Mouse (Mus musculus) left cerebral cortex, postnatal 10 days (tissue): ENCODE data around the gene Tmem30c. TPM values are rescaled to one million over a fixed set of nuclear protein-coding genes. Genes with fewer than 3 reads are reported as not detected.

Experiments
- DNase-seq, 2 experiments: peaks; one replicate each; pipeline ENCODE4 v3.0.0; 2021 to 2022; ENCODE audit warnings: low spot score in 2 of 2, mixed read lengths in 1 of 2; ENCODE audit errors: extremely low spot score in 1 of 2
- intact Hi-C: fragments of 180-260 bp; cut with DNase I; formaldehyde crosslinking; loops from one replicate; pipeline ENCODE4 v1.15.1; 2025
- total RNA-seq, 2 experiments: library from RNA; stranded (reverse); gene quantifications; 2 replicates each; pipeline ENCODE4 v1.2.3; 2021

Gene Tmem30c
- total RNA-seq, 2 experiments from 2014 or later: 0.16 to 0.79 TPM

GRCm38 (mm10) chr16:57302792-57303698 is 10.4 kb upstream of the Tmem30c start:
- intact Hi-C loops: no loop called here

GRCm38 (mm10) chr16:57301512-57302115 is 8.9 kb upstream of the Tmem30c start:
- intact Hi-C loops: no loop called here
- DNase-seq: peak in 1 of 2 experiments; percentile 54

More at GRCm38 (mm10) chr16:57302792-57303698, 10.4 kb upstream of the Tmem30c start:
- no peak for DNase-seq

- no peak for DNase-seq
- intact Hi-C loops: no loop called here
Measured at GRCm38 (mm10) chr16:57295216-57295934, 2.7 kb upstream of the Tmem30c start.

GRCm38 (mm10) chr16:57292296-57292695 is 369 bp downstream of the Tmem30c start:
- intact Hi-C loops: no loop called here
- DNase-seq: no peak

GRCm38 (mm10) chr16:57291696-57292095 is 969 bp downstream of the Tmem30c start:
- intact Hi-C loops: no loop called here
- no peak for DNase-seq

GRCm38 (mm10) chr16:57281417-57281816 is 11.2 kb downstream of the Tmem30c start:
- intact Hi-C loops: no loop called here
- no peak for DNase-seq

GRCm38 (mm10) chr16:57280221-57281217 is 12.1 kb downstream of the Tmem30c start:
- DNase-seq: peak in 1 of 2 experiments; percentile 60
- intact Hi-C loops: no loop called here

- no peak for DNase-seq
- intact Hi-C loops: no loop called here
Measured at GRCm38 (mm10) chr16:57278976-57279626, 13.6 kb downstream of the Tmem30c start.

- intact Hi-C loops: no loop called here
- no peak for DNase-seq
Measured at GRCm38 (mm10) chr16:57269751-57270150, 22.9 kb downstream of the Tmem30c start.

- peak; percentile 48 to 59 for DNase-seq
- intact Hi-C loops: no loop called here
Measured at GRCm38 (mm10) chr16:57268058-57268841, 24.4 kb downstream of the Tmem30c start.

GRCm38 (mm10) chr16:57267068-57267467 is 25.6 kb downstream of the Tmem30c start:
- intact Hi-C loops: no loop called here

GRCm38 (mm10) chr16:57260152-57260551 is 32.5 kb downstream of the Tmem30c start:
- intact Hi-C loops: no loop called here
- DNase-seq: no peak

More at GRCm38 (mm10) chr16:57267068-57267467, 25.6 kb downstream of the Tmem30c start:
- peak in 1 of 2 experiments; percentile 39 for DNase-seq

GRCm38 (mm10) chr16:57259356-57260083 is 33.1 kb downstream of the Tmem30c start:
- no peak for DNase-seq
- intact Hi-C loops: no loop called here

GRCm38 (mm10) chr16:57251589-57252421 is 40.9 kb downstream of the Tmem30c start:
- no peak for DNase-seq
- intact Hi-C loops: no loop called here

GRCm38 (mm10) chr16:57250991-57251390 is 41.7 kb downstream of the Tmem30c start:
- DNase-seq: no peak
- intact Hi-C loops: no loop called here

- DNase-seq: no peak
- intact Hi-C loops: no loop called here
Measured at GRCm38 (mm10) chr16:57247464-57247863, 45.2 kb downstream of the Tmem30c start.
